Mouse (Mus musculus) hindlimb bud, embryonic 11.5 days (tissue): ENCODE data around the gene Abcg4.

Experiments used
- DNase-seq: peaks from one replicate; pipeline ENCODE4 v3.0.0-alpha.2; 2012; ENCODE audit warnings: low read depth, low spot score; ENCODE audit errors: extremely low spot score

Abcg4 gene

GRCm38 (mm10) chr9:44240399-44240798 is 48.0 kb downstream of the Abcg4 start, which contains the start of gene Ccdc153:
Gene Ccdc153 (plus strand): TSS chr9:44240676.
- no peak for DNase-seq

GRCm38 (mm10) chr9:44239447-44239846 is 49.0 kb downstream of the Abcg4 start:
- DNase-seq, result no peak

- DNase-seq, result no peak
These were observed 49.8 kb downstream of the Abcg4 start for GRCm38 (mm10) chr9:44238501-44239190.

GRCm38 (mm10) chr9:44237128-44237527 is 51.3 kb downstream of the Abcg4 start:
- no peak for DNase-seq

- DNase-seq, result no peak
These were observed 51.8 kb downstream of the Abcg4 start for GRCm38 (mm10) chr9:44236601-44237000.

- DNase-seq, result no peak
These were observed 53.7 kb downstream of the Abcg4 start for GRCm38 (mm10) chr9:44234479-44235427.

- DNase-seq, result peak; percentile 96
These were observed 54.5 kb downstream of the Abcg4 start, which contains the start of gene Cbl for GRCm38 (mm10) chr9:44233802-44234478. Gene Cbl (minus strand): TSS chr9:44234049.

- DNase-seq, result no peak
These were observed 55.2 kb downstream of the Abcg4 start for GRCm38 (mm10) chr9:44233021-44233801.

GRCm38 (mm10) chr9:44231609-44232008 is 56.8 kb downstream of the Abcg4 start:
- no peak for DNase-seq

- no peak for DNase-seq
These were observed 62.4 kb downstream of the Abcg4 start for GRCm38 (mm10) chr9:44225993-44226392.
